Mouse (Mus musculus) forebrain, postnatal 0 days (tissue): ENCODE results near the gene Rapgef2. TPM values are rescaled to one million over a fixed set of nuclear protein-coding genes. Genes with fewer than 3 reads are reported as not detected.

Source experiments
- ATAC-seq: fragments of 200-750 bp; cut with Nextera tagmentation; 2 replicates; pipeline ENCODE4 v1.8.0; 2017; ENCODE audit warnings: mild to moderate bottlenecking, moderate library complexity
- DNase-seq: peaks from one replicate; pipeline ENCODE4 v3.0.0-alpha.2; 2015
- H3K27ac ChIP-seq: fragments of 300-500 bp; sonication (generic); 2 replicates; pipeline ENCODE4 v1.5.1; 2014; ENCODE audit warnings: low read depth, mild to moderate bottlenecking, antibody characterized with exemption, low read length, moderate library complexity, mixed read lengths
- H3K27me3 ChIP-seq: fragments of 300-500 bp; sonication (generic); 2 replicates; pipeline ENCODE4 v1.6.1; 2014; ENCODE audit warnings: mild to moderate bottlenecking, low read length, mixed read lengths; ENCODE audit not compliant: insufficient read depth
- H3K36me3 ChIP-seq: fragments of 300-500 bp; sonication (generic); 2 replicates; pipeline ENCODE4 v1.6.1; 2014; ENCODE audit warnings: mild to moderate bottlenecking, moderate library complexity; ENCODE audit not compliant: insufficient read depth
- H3K4me1 ChIP-seq: fragments of 300-500 bp; sonication (generic); 2 replicates; pipeline ENCODE4 v1.6.1; 2014; ENCODE audit warnings: antibody characterized with exemption; ENCODE audit not compliant: insufficient read depth
- H3K4me2 ChIP-seq: fragments of 300-500 bp; sonication (generic); 2 replicates; pipeline ENCODE4 v1.6.1; 2014; ENCODE audit warnings: low read depth, mild to moderate bottlenecking, moderate library complexity
- H3K4me3 ChIP-seq: fragments of 300-500 bp; sonication (generic); 2 replicates; pipeline ENCODE4 v1.5.1; 2014; ENCODE audit warnings: low read depth, low read length, mixed read lengths
- H3K9ac ChIP-seq: fragments of 300-500 bp; sonication (generic); 2 replicates; pipeline ENCODE4 v1.6.1; 2014; ENCODE audit warnings: mild to moderate bottlenecking
- H3K9me3 ChIP-seq: fragments of 300-500 bp; sonication (generic); 2 replicates; pipeline ENCODE4 v1.6.1; 2016; ENCODE audit warnings: low read length
- CTCF ChIP-seq: sonication (generic); IDR thresholded peaks from 2 replicates; pipeline ENCODE4 v1.5.1; 2016; ENCODE audit warnings: antibody characterized with exemption, control low read depth, low read depth
- WGBS: fragments of 180-500 bp; shearing (Covaris S2); extraction: QIAGEN DNeasy Blood & Tissue Kit; methylation state at CpG from one replicate; pipeline ENCODE4 v1.1.7; 2014; 5-methylcytosine and 5-hydroxymethylcytosine counted together
- polyA plus RNA-seq: library from polyadenylated mRNA; unstranded; fragments of >200 nt; fragmentation: Nextera tagmentation; extraction: Ambion mirVana; gene quantifications from 2 replicates; pipeline ENCODE4 v1.2.1, GENCODE M21; 2015
- total RNA-seq: library from RNA; depleted of rRNA; stranded (reverse); fragments of >200 nt; gene quantifications from 2 replicates; pipeline ENCODE4 v1.2.3, GENCODE M21; 2014

Gene Rapgef2
- total and polyA plus RNA-seq, 2 experiments from 2014 or later: 8.9 to 61.5 TPM

DNA sequence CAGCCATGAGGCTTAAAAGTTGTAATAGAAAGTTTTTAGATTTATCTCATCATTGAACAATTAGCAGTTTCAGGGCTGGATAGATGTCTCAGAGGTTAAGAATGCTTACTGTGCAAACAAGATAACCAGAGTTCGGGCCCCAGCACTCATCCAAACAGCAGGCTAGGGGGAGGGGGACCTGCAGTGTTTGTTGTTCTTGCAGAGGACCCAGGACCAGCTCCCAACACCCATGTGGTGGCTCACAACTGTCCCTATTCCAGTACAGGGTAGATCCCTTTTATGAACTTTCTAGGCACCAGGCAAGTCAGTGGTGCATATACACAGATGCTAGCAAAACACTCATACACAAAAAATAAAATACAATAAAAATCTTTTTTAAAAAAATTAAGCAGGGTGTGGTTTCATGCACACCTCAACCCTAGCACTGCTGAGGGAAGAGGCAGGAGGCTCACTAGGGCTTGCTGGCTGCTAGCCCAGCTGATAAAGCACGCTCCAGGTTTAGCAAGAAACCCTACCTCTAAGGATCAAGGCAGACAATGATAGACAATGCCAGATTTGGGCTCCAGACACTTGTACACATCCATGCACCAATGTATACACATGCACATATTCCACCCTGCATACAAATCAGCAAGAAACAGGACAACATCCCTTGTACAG lies 118.0 kb downstream of the Rapgef2 start:
- no peak for ATAC-seq
- Histone ChIP-seq H3K27me3 (no peaks in the 10 kb centered on the region), H3K4me3 (no peak overlapping the region), H3K36me3 (0 out of 2 replicates have a peak, but pooled peaks cover 12% of the 10 kb centered on the region), H3K4me2 (no peak overlapping the region), H3K4me1 (no peaks in the 10 kb centered on the region), H3K27ac (no peak overlapping the region), H3K9me3 (no peaks in the 10 kb centered on the region), H3K9ac (no peak overlapping the region)
- WGBS: 76% methylated on average over 2 of the region's 2 CpGs
- DNase-seq: no peak
- no peak for TF ChIP-seq CTCF

- no peak for ATAC-seq
- no peaks in the 10 kb centered on the region for H3K9me3 ChIP-seq
- H3K36me3 ChIP-seq: 0 out of 2 replicates have a peak, but pooled peaks cover 10% of the 10 kb centered on the region
- no peak for TF ChIP-seq CTCF
- 47% methylated on average over 2 of the region's 2 CpGs for WGBS
- H3K4me3 ChIP-seq: no peak overlapping the region
- no peaks in the 10 kb centered on the region for H3K27me3 ChIP-seq
- H3K27ac ChIP-seq: no peak overlapping the region
- no peak for DNase-seq
- H3K9ac ChIP-seq: no peak overlapping the region
- no peak overlapping the region for H3K4me2 ChIP-seq
- no peaks in the 10 kb centered on the region for H3K4me1 ChIP-seq
Observed at GRCm38 (mm10) chr3:79167586-79167985, 118.7 kb downstream of the Rapgef2 start.

GRCm38 (mm10) chr3:79161834-79162401 lies 124.4 kb downstream of the Rapgef2 start:
- Histone ChIP-seq H3K4me3 (peak overlapping the region; percentile 6; the same call in 1 of the 2 replicates), H3K27me3 (no peaks in the 10 kb centered on the region), H3K9me3 (no peaks in the 10 kb centered on the region), H3K27ac (peak overlapping the region; percentile 75), H3K36me3 (no peaks in the 10 kb centered on the region), H3K4me2 (peak overlapping the region; percentile 39), H3K4me1 (peaks cover 12% of the 10 kb centered on the region; the same call in 1 of the 2 replicates), H3K9ac (peak overlapping the region; percentile 33)
- TF ChIP-seq CTCF: no peak
- WGBS: 32% methylated on average over 6 of the region's 6 CpGs
- ATAC-seq (peak; percentile 56), DNase-seq (peak; percentile 66)

DNA sequence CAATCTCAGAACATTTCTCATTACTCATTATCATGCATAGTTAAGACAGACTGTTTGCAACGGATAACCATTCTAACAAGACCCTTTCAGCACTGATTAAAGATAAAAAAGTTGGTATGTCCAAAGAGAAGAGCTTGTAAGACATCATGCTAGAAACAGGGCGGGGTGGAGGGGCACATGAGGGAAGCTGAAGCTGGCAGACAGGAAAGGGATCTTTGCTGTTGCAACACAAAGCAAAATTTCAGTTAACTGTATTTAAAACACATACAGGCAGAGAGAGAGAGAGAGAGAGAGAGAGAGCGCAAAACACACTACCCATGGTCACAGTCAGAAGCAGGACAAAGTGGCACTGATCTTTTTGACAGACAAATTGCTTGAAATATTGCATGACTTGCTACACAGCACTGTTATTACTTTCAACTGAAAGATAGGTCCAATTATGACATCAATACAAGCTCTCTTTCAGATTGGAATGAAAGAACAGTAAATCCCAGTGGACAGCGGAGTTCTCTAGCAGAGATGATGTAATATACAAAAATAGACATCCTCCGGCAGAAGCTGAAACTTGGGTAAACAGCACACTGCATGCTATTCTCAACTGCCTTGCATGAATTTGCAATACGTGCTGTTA lies 125.1 kb downstream of the Rapgef2 start:
- DNase-seq (peak; percentile 77), ATAC-seq (peak; percentile 94)
- Histone ChIP-seq H3K36me3 (no peaks in the 10 kb centered on the region), H3K4me1 (peaks cover 12% of the 10 kb centered on the region; the same call in 1 of the 2 replicates), H3K9ac (peak overlapping the region; percentile 33), H3K27ac (peak overlapping the region; percentile 75), H3K27me3 (no peaks in the 10 kb centered on the region), H3K4me2 (peak overlapping the region; percentile 39), H3K9me3 (no peaks in the 10 kb centered on the region), H3K4me3 (peak overlapping the region; percentile 6)
- WGBS: 24% methylated on average over 6 of the region's 6 CpGs
- no peak for TF ChIP-seq CTCF

DNA sequence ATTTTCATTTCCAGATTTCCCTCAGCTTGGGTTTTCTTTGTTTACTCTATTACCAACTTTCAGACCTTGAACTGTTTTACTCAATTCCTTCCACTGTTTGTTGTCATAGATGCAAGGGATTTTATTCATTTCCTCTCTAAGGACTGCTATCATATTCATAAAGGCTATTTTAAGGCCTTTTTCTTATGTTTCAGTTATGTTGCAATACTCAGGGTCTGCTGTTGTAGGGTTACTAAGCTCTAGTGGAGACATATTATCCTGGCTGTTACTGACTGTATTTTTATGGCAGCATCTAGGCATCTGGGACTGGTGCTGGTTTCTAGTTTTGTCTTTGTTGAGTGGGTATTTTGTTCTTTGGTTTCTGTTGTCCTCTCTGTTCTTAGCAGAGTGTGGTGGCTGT lies 128.1 kb downstream of the Rapgef2 start:
- H3K36me3 ChIP-seq: no peaks in the 10 kb centered on the region
- H3K4me2 ChIP-seq: no peak overlapping the region
- no peak for ATAC-seq
- peak overlapping the region; percentile 21; the same call in 1 of the 2 replicates for H3K27ac ChIP-seq
- H3K9ac ChIP-seq: no peak overlapping the region
- no peak overlapping the region for H3K4me3 ChIP-seq
- DNase-seq: no peak
- TF ChIP-seq CTCF: no peak
- H3K4me1 ChIP-seq: peaks cover 12% of the 10 kb centered on the region; the same call in 1 of the 2 replicates
- no peaks in the 10 kb centered on the region for H3K27me3 ChIP-seq
- no peaks in the 10 kb centered on the region for H3K9me3 ChIP-seq

- 57% methylated on average over 5 of the region's 5 CpGs for WGBS
- ATAC-seq: peak; percentile 47
Observed at GRCm38 (mm10) chr3:79153039-79153487, 133.3 kb downstream of the Rapgef2 start.

More at GRCm38 (mm10) chr3:79153039-79153487, 133.3 kb downstream of the Rapgef2 start:
- no peak overlapping the region for H3K27ac ChIP-seq
- no peak for TF ChIP-seq CTCF
- H3K4me1 ChIP-seq: no peaks in the 10 kb centered on the region
- H3K4me2 ChIP-seq: no peak overlapping the region
- DNase-seq: no peak
- H3K9ac ChIP-seq: no peak overlapping the region
- H3K4me3 ChIP-seq: no peak overlapping the region
- H3K27me3 ChIP-seq: no peaks in the 10 kb centered on the region
- H3K36me3 ChIP-seq: no peaks in the 10 kb centered on the region
- no peaks in the 10 kb centered on the region for H3K9me3 ChIP-seq
